Mouse (Mus musculus) embryonic fibroblast, embryonic 13.5 days (primary cell): Measurements from ENCODE around the gene Zfhx3.

Experiments
- CTCF ChIP-seq: IDR thresholded peaks from 2 replicates; pipeline ENCODE4 v1.5.1; 2011; ENCODE audit warnings: mild to moderate bottlenecking, control low read depth, low read length, moderate library complexity, borderline replicate concordance; ENCODE audit not compliant: insufficient read depth
- POLR2A ChIP-seq: IDR thresholded peaks from 2 replicates; pipeline ENCODE4 v1.6.1; 2011; ENCODE audit warnings: low read depth, mild to moderate bottlenecking, control low read depth, low read length, moderate library complexity

- TF ChIP-seq POLR2A = no peak
- no peak for TF ChIP-seq CTCF
Measured at GRCm38 (mm10) chr8:108937904-108938455, 995.5 kb downstream of the Zfhx3 start.
